Mouse (Mus musculus) C2C12 (cell line): ENCODE measurements at regions not wholly inside any gene's neighbourhood (a gene's known extent, or its start where the extent isn't known, plus 50 kb on each side); places are given as distances from the start of the nearest gene placed in this dataset.

Experiments
- CTCF ChIP-seq: IDR thresholded peaks from one replicate; pipeline ENCODE4 v1.5.1; 2011; ENCODE audit not compliant: control insufficient read depth, insufficient read depth, insufficient read length
- FOSL1 ChIP-seq: IDR thresholded peaks from one replicate; pipeline ENCODE4 v1.8.0; 2011; ENCODE audit warnings: mild to moderate bottlenecking, low read length; ENCODE audit not compliant: poor library complexity, insufficient read depth, severe bottlenecking
- MAX ChIP-seq: IDR thresholded peaks from one replicate; pipeline ENCODE4 v1.6.1; 2011; ENCODE audit warnings: mild to moderate bottlenecking, control low read depth
- MYOD1 ChIP-seq: IDR thresholded peaks from one replicate; pipeline ENCODE4 v1.6.1; 2011; ENCODE audit warnings: low read depth; ENCODE audit not compliant: control insufficient read depth, insufficient read length
- MYOG ChIP-seq: IDR thresholded peaks from one replicate; pipeline ENCODE4 v1.6.1; 2011; ENCODE audit not compliant: control insufficient read depth, insufficient read length; ENCODE audit errors: extremely low read depth
- USF1 ChIP-seq: IDR thresholded peaks from one replicate; pipeline ENCODE4 v1.6.1; 2011; ENCODE audit warnings: low read depth, mild to moderate bottlenecking, control low read depth, moderate library complexity

DNA sequence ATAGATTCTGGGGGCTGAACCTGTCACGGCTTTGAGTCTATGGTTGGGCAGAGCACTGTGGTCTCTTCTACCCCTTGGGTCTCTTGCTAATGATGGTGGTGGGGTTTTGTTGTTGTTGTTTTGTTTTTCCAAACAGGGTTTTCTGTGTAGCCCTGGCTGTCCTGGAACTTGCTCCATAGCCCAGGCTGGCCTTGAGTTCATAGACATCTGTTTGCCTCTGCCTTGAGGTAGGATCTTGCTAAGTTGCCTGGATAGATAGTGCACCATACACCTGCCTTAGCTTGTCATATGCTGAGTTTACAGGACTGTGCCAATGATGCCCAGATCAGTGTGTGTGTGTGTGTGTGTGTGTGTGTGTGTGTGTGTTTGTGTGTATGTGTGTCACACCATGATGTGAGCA is 121.6 kb upstream of the Cpsf6 start:
- no peak for TF ChIP-seq CTCF
- TF ChIP-seq USF1 = no peak
- TF ChIP-seq MAX = no peak
- TF ChIP-seq FOSL1 = no peak
- no peak for TF ChIP-seq MYOG
- no peak for TF ChIP-seq MYOD1
